Mouse (Mus musculus): Measurements from ENCODE around the gene Tgfb2.

GRCm38 (mm10) chr1:186656732-186657329 lies 49.0 kb downstream of the Tgfb2 start:
- TF ChIP-seq CTCF (IDR thresholded peaks at IDR 0.05; ENCODE audit: borderline replicate concordance, extremely low read depth, insufficient read depth, insufficient read length) (no peak), POLR2A (IDR thresholded peaks at IDR 0.05; ENCODE audit: borderline replicate concordance, extremely low read depth, insufficient read depth, insufficient read length, poor library complexity, severe bottlenecking) (no peak)
